Mouse (Mus musculus): ENCODE results near the gene Tprn.

The Tprn gene

GRCm38 (mm10) chr2:25243342-25243741 lies 19.1 kb upstream of the Tprn start:
- CTCF ChIA-PET: interaction anchor here in 3 of 4 experiments (1.8 to 8.8 kb wide), 3 partner anchors 14 to 15 kb away, joined by 7 to 54 read pairs (median 51); no protein-coding TSS in a partner anchor
- POLR2A ChIA-PET: interaction anchor here in 3 of 4 experiments (0.8 to 75.9 kb wide), 11 partner anchors 6 to 308 kb away, joined by 3 to 2347 read pairs (median 10); partner anchors contain the start of genes Tubb4b (in 3 of the 3), Fam166a (in 2 of the 3), Nelfb (in 2 of the 3) and Rnf224 (in 2 of the 3)

GRCm38 (mm10) chr2:25244144-25244543 lies 18.3 kb upstream of the Tprn start:
- POLR2A ChIA-PET: interaction anchor here (0.7 to 75.9 kb wide), 13 partner anchors 6 to 92 kb away, joined by 3 to 2347 read pairs (median 6); partner anchors contain the start of genes Tmem203 (in 3 of the 4), Tubb4b (in 3 of the 4), Anapc2 (in 2 of the 4) and Fam166a (in 2 of the 4)
- CTCF ChIA-PET: interaction anchor here in 3 of 4 experiments (0.9 to 8.8 kb wide), 3 partner anchors 16 kb away, joined by 6 to 51 read pairs (median 9); no protein-coding TSS in a partner anchor

DNA sequence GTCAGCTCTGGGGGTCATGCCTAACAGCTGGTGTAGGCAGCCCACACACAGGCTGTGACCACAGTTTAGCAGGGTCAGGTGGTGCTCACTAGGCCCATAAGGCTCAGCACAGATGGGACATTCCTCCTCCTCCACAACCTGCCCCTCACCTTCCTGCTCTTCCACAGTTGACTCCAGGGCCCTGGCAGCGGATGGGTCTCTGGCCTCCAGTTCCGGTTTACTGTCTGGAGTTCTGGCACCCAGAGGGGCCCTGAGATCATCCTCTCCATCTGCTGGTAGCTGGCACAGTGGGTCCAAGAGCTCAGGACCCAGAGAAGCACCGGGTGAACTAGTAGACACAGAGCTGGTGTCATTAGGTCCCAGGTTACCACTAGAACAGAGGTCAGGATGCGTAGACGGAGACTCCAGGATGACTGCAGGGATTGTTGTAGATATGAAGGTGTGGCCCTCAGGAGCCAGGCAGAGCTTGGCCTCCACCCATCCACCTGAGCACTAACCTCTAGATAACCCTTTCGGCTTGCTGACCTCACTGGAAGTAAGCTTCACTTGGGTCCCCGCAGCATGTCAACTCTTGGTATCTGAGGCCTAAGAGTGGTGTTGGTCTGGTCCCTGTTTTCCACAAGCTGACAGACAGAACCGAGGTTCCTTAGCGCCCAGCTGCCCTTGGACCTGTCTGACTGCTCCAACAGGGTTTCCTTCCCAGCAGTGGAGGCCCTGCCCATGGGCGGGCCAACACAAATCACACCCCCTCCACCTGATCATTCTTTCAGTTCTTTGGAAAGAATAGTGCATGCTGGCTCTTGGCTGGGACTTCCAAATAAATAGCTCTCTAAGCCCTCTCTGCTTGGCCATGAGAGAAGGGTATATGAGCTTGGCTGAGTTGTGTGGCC lies 16.0 kb upstream of the Tprn start, which contains the start of gene AL732309.1:
AL732309.1 (minus strand) TSS at position 681 of the 890 bp plus-strand sequence.
- POLR2A ChIA-PET: interaction anchor here (0.5 to 75.9 kb wide), 22 partner anchors 3 to 311 kb away, joined by 3 to 2347 read pairs (median 5); partner anchors contain the start of genes Tmem203 (in 3 of the 4), Tubb4b (in 3 of the 4), Fam166a (in 2 of the 4) and Nelfb (in 2 of the 4)
- CTCF ChIA-PET: interaction anchor here (0.6 to 8.8 kb wide), 12 partner anchors 9 to 180 kb away, joined by 3 to 51 read pairs (median 4); partner anchors contain the start of genes Tmem203 (in 1 of the 4) and Tor4a (in 1 of the 4)

GRCm38 (mm10) chr2:25252331-25252730 lies 10.1 kb upstream of the Tprn start:
- ChIA-PET POLR2A (interaction anchor here (0.7 to 75.9 kb wide), 8 partner anchors 3 to 76 kb away, joined by 3 to 2347 read pairs (median 48); partner anchors contain the start of genes Cysrt1 (in 3 of the 4), Rnf208 (in 3 of the 4), Fam166a (in 2 of the 4) and Nelfb (in 2 of the 4)), CTCF (interaction anchor here (0.5 to 7.5 kb wide), 14 partner anchors 12 to 87 kb away, joined by 3 to 46 read pairs (median 3); no protein-coding TSS in a partner anchor)

GRCm38 (mm10) chr2:25255284-25255779 lies 7.1 kb upstream of the Tprn start, which contains the start of gene Tmem203:
Tmem203 (plus strand) TSS chr2:25255439.
- ChIA-PET POLR2A (interaction anchor here (0.6 to 75.9 kb wide), 40 partner anchors 10 to 205 kb away, joined by 3 to 2347 read pairs (median 5); partner anchors contain the start of genes Anapc2 (in 3 of the 4), Cysrt1 (in 3 of the 4), Rnf208 (in 3 of the 4) and Ssna1 (in 3 of the 4)), CTCF (interaction anchor here (0.5 to 3.5 kb wide), 19 partner anchors 10 to 320 kb away, joined by 3 to 23 read pairs (median 3); partner anchors contain the start of genes AL732309.1 (in 1 of the 4), Arrdc1 (in 1 of the 4), Cysrt1 (in 1 of the 4) and Rnf208 (in 1 of the 4))

DNA sequence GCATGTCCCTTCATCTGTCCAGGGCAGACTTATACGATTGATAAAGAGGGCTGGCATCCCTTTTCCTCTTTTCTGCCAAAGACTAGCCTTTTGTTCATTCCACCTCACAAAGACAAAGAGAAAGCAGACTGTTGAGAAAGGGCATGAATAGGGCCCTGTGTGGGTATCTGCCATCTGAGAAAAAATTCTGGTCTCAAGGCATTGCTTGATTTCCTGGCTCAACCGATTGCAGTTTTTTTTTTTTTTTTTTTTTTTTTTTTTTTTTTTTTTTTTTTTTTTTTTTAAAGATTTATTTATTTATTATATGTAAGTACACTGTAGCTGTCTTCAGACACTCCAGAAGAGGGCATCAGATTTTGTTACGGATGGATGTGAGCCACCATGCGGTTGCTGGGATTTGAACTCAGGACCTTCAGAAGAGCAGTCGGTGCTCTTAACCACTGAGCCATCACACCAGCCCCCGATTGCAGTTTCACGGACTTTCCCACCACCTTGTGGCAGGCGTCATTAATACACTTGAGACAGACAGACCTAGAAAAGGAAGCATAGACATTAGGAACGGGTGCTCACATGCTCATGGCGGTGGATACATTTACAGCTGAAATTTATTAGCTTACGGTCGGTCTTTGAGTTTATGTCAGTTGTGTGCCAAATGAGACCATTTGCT lies 5.8 kb upstream of the Tprn start:
- POLR2A ChIA-PET: interaction anchor here in 3 of 4 experiments (1.0 to 75.9 kb wide), 22 partner anchors 8 to 140 kb away, joined by 3 to 2347 read pairs (median 6); partner anchors contain the start of genes Tubb4b (in 3 of the 3), AL732309.1 (in 2 of the 3), Anapc2 (in 2 of the 3) and Cysrt1 (in 2 of the 3)

GRCm38 (mm10) chr2:25257250-25257649 lies 5.2 kb upstream of the Tprn start:
- POLR2A ChIA-PET: interaction anchor here in 2 of 4 experiments (1.1 to 75.9 kb wide), 5 partner anchors 13 to 63 kb away, joined by 3 to 2347 read pairs (median 25); partner anchors contain the start of genes Fam166a (in 2 of the 2), Nelfb (in 2 of the 2), Rnf224 (in 2 of the 2) and Slc34a3 (in 2 of the 2)
- CTCF ChIA-PET: interaction anchor here in 2 of 4 experiments (1.0 to 3.5 kb wide), 5 partner anchors 14 to 65 kb away, joined by 3 to 23 read pairs (median 5); no protein-coding TSS in a partner anchor

More for the DNA sequence above, 5.8 kb upstream of the Tprn start:
- CTCF ChIA-PET: interaction anchor here in 3 of 4 experiments (0.6 to 3.5 kb wide), 13 partner anchors 11 to 104 kb away, joined by 3 to 23 read pairs (median 4); partner anchors contain the start of genes AL732309.1 (in 1 of the 3) and Tor4a (in 1 of the 3)

GRCm38 (mm10) chr2:25258887-25259286 lies 3.5 kb upstream of the Tprn start:
- CTCF ChIA-PET: interaction anchor here in 1 of 4 experiments (1.0 kb wide), 1 partner anchor 60 kb away, joined by 3 read pairs; the partner anchor contains the start of gene Grin1
- POLR2A ChIA-PET: interaction anchor here in 3 of 4 experiments (0.7 to 75.9 kb wide), 5 partner anchors 13 to 197 kb away, joined by 3 to 2347 read pairs (median 4); partner anchors contain the start of genes Fam166a (in 2 of the 3), Nelfb (in 2 of the 3), Rnf224 (in 2 of the 3) and Slc34a3 (in 2 of the 3)

- ChIA-PET CTCF (interaction anchor here in 3 of 4 experiments (0.6 to 1.9 kb wide), 21 partner anchors 10 to 812 kb away, joined by 3 to 10 read pairs (median 4); partner anchors contain the start of genes Abca2 (in 1 of the 3), Anapc2 (in 1 of the 3), Arrdc1 (in 1 of the 3) and Lrrc26 (in 1 of the 3)), POLR2A (interaction anchor here (0.6 to 75.9 kb wide), 47 partner anchors 8 to 884 kb away, joined by 3 to 2347 read pairs (median 4); partner anchors contain the start of genes Anapc2 (in 4 of the 4), Ssna1 (in 4 of the 4), Nrarp (in 3 of the 4) and Fam166a (in 2 of the 4))
Measured at GRCm38 (mm10) chr2:25261870-25262269, 548 bp upstream of the Tprn start.

- ChIA-PET POLR2A (interaction anchor here (0.7 to 75.9 kb wide), 52 partner anchors 9 to 885 kb away, joined by 3 to 2347 read pairs (median 4); partner anchors contain the start of genes Anapc2 (in 4 of the 4), Ssna1 (in 4 of the 4), Nrarp (in 3 of the 4) and Cysrt1 (in 2 of the 4)), CTCF (interaction anchor here in 3 of 4 experiments (0.7 to 1.9 kb wide), 18 partner anchors 9 to 328 kb away, joined by 3 to 10 read pairs (median 4); partner anchors contain the start of genes Abca2 (in 1 of the 3), Anapc2 (in 1 of the 3), Arrdc1 (in 1 of the 3) and Lrrc26 (in 1 of the 3))
Measured at GRCm38 (mm10) chr2:25262795-25263622, 591 bp downstream of the Tprn start.

DNA sequence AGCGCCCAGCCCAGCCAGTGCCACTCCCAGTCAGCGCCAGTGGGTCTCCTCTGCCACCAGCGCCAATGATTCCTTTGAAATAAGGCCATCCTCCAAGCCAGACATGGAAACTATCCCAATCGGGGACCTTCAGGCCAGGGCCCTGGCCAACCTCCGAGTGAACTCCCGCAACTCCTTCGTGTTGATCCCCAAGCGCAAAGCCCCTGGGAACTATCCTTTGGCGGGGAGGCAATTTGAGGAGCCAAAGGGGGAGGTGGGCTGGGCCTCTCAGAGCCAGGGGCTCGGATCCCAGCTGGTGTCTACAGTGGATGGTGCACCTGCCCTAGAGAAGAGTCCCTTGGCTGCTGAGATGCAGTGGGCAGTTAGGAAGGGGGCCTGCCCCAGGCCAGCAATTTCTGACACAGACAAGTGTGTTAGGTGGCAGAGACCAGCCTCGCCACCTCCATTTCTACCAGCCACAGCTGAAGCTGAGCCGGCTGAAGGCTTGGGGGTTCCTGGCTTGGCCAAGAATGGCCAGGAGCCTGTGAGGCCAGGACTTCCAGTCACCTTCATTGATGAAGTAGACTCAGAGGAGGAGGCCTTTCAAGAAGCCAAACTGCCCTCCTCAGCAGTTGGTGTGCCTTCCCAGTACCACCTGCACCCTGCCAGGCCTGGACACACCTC lies 1.3 kb downstream of the Tprn start:
- ChIA-PET POLR2A (interaction anchor here in 3 of 4 experiments (1.2 to 75.9 kb wide), 13 partner anchors 8 to 294 kb away, joined by 3 to 2347 read pairs (median 7); partner anchors contain the start of genes Anapc2 (in 2 of the 3), Fam166a (in 2 of the 3), Nelfb (in 2 of the 3) and Rnf224 (in 2 of the 3)), CTCF (interaction anchor here in 2 of 4 experiments (1.1 to 1.9 kb wide), 3 partner anchors 8 to 83 kb away, joined by 3 to 10 read pairs (median 9); partner anchors contain the start of genes Anapc2 (in 1 of the 2), Nrarp (in 1 of the 2) and Ssna1 (in 1 of the 2))

DNA sequence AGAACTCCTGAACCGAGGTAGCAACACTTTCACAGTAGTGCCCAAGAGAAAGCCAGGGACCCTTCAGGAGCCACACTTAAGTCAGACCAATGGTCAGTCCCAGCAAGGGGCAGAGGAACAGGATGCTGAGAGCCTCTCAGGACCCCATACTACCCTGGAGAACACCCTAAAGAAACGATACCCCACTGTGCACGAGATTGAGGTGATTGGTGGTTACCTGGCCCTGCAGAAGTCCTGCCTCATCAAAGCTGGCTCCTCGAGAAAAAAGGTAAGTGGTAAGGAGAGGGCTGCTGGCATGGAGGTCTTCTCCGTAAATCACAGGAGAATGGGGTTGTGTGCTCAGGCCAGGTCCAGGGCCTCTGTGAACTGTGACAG lies 1.9 kb downstream of the Tprn start:
- CTCF ChIA-PET: no interaction called here
- POLR2A ChIA-PET: interaction anchor here in 3 of 4 experiments (0.9 to 75.9 kb wide), 6 partner anchors 8 to 68 kb away, joined by 3 to 2347 read pairs (median 12); partner anchors contain the start of genes Fam166a (in 2 of the 3), Nelfb (in 2 of the 3), Rnf224 (in 2 of the 3) and Slc34a3 (in 2 of the 3)

DNA sequence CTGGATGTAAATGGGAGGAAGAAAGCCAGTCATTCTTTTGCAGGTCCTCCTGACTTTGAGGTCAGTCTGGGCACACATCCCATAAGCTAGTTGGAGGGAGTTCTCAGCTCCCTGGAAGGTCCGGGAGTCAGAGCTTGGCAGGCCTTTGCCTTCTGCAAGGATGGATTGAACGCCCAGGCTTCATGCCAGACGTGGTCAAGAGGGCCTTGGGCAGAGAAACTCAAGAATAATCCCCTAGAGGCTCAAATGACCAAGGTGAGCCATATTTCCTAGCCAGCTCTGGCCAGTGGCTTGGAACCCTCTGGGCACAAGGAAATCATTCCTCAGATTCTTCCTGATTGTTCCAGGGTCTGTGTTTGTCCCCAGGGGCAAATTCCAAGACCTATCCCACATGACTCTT lies 2.4 kb downstream of the Tprn start:
- POLR2A ChIA-PET: interaction anchor here in 3 of 4 experiments (0.7 to 75.9 kb wide), 11 partner anchors 9 to 98 kb away, joined by 3 to 2347 read pairs (median 3); partner anchors contain the start of genes Cysrt1 (in 2 of the 3), Fam166a (in 2 of the 3), Nelfb (in 2 of the 3) and Rnf208 (in 2 of the 3)
- CTCF ChIA-PET: interaction anchor here in 2 of 4 experiments (0.6 to 1.0 kb wide), 4 partner anchors 14 to 68 kb away, joined by 3 to 12 read pairs (median 4); no protein-coding TSS in a partner anchor

All from embryonic stem cell, embryonic (primary cell).